Mouse (Mus musculus): Measurements from ENCODE around the gene Guca2b. TPM values are rescaled to one million over a fixed set of nuclear protein-coding genes. Genes with fewer than 3 reads are reported as not detected.

Guca2b gene
- not detected in 2 replicates for polyA plus RNA-seq (2012)

- no peaks in the 10 kb centered on the region for H3K4me1 ChIP-seq (ENCODE audit: control insufficient read depth)
- no peak within 1 kb of the TSS for H3K4me3 ChIP-seq (replicated peaks)
- no peaks in the 10 kb centered on the region for H3K36me3 ChIP-seq (ENCODE audit: control insufficient read depth)
- H3K27me3 ChIP-seq (ENCODE audit: control insufficient read depth): no peaks in the 10 kb centered on the region
- TF ChIP-seq GATA1 (IDR thresholded peaks at IDR 0.05; ENCODE audit: low read length) (no peak), TAL1 (IDR thresholded peaks at IDR 0.05; ENCODE audit: low read length) (no peak)
- no peaks in the 10 kb centered on the region for H3K9me3 ChIP-seq (ENCODE audit: control insufficient read depth, low read length)
Observed at GRCm38 (mm10) chr4:119658731-119659130, at the start of gene Guca2b. Guca2b (minus strand) TSS chr4:119658954.

GRCm38 (mm10) chr4:119707751-119708150 is 49.0 kb upstream of the Guca2b start:
- Histone ChIP-seq H3K4me3 (replicated peaks) (no peak overlapping the region), H3K27me3 (ENCODE audit: control insufficient read depth) (no peaks in the 10 kb centered on the region), H3K9me3 (ENCODE audit: control insufficient read depth, low read length) (peaks cover 2% of the 10 kb centered on the region; the same call in 1 of the 2 replicates), H3K36me3 (ENCODE audit: control insufficient read depth) (no peaks in the 10 kb centered on the region), H3K4me1 (ENCODE audit: control insufficient read depth) (no peaks in the 10 kb centered on the region)
- TF ChIP-seq TAL1 (IDR thresholded peaks at IDR 0.05; ENCODE audit: low read length): no peak

GRCm38 (mm10) chr4:119707326-119707725 is 48.6 kb upstream of the Guca2b start:
- Histone ChIP-seq H3K4me1 (ENCODE audit: control insufficient read depth) (no peaks in the 10 kb centered on the region), H3K27me3 (ENCODE audit: control insufficient read depth) (no peaks in the 10 kb centered on the region), H3K36me3 (ENCODE audit: control insufficient read depth) (no peaks in the 10 kb centered on the region), H3K4me3 (replicated peaks) (no peak overlapping the region), H3K9me3 (ENCODE audit: control insufficient read depth, low read length) (peaks cover 2% of the 10 kb centered on the region; the same call in 1 of the 2 replicates)
- TF ChIP-seq TAL1 (IDR thresholded peaks at IDR 0.05; ENCODE audit: low read length) (no peak), GATA1 (IDR thresholded peaks at IDR 0.05; ENCODE audit: low read length) (no peak)

- TF ChIP-seq TAL1 (IDR thresholded peaks at IDR 0.05; ENCODE audit: low read length): no peak
- TF ChIP-seq GATA1 (IDR thresholded peaks at IDR 0.05; ENCODE audit: low read length): no peak
- H3K4me3 ChIP-seq (replicated peaks): no peak overlapping the region
- no peaks in the 10 kb centered on the region for H3K27me3 ChIP-seq (ENCODE audit: control insufficient read depth)
- H3K9me3 ChIP-seq (ENCODE audit: control insufficient read depth, low read length): peaks cover 2% of the 10 kb centered on the region; the same call in 1 of the 2 replicates
- H3K4me1 ChIP-seq (ENCODE audit: control insufficient read depth): no peaks in the 10 kb centered on the region
- no peaks in the 10 kb centered on the region for H3K36me3 ChIP-seq (ENCODE audit: control insufficient read depth)
Observed at GRCm38 (mm10) chr4:119703965-119704364, 45.2 kb upstream of the Guca2b start.

- TF ChIP-seq TAL1 (IDR thresholded peaks at IDR 0.05; ENCODE audit: low read length) (no peak), GATA1 (IDR thresholded peaks at IDR 0.05; ENCODE audit: low read length) (no peak)
Observed at GRCm38 (mm10) chr4:119701269-119701954, 42.7 kb upstream of the Guca2b start.

GRCm38 (mm10) chr4:119698339-119698738 is 39.6 kb upstream of the Guca2b start:
- Histone ChIP-seq H3K4me1 (ENCODE audit: control insufficient read depth) (no peaks in the 10 kb centered on the region), H3K36me3 (ENCODE audit: control insufficient read depth) (no peaks in the 10 kb centered on the region), H3K4me3 (replicated peaks) (no peak overlapping the region), H3K9me3 (ENCODE audit: control insufficient read depth, low read length) (no peaks in the 10 kb centered on the region), H3K27me3 (ENCODE audit: control insufficient read depth) (no peaks in the 10 kb centered on the region)
- no peak for TF ChIP-seq TAL1 (IDR thresholded peaks at IDR 0.05; ENCODE audit: low read length)
- TF ChIP-seq GATA1 (IDR thresholded peaks at IDR 0.05; ENCODE audit: low read length): no peak

More at GRCm38 (mm10) chr4:119701269-119701954, 42.7 kb upstream of the Guca2b start:
- no peaks in the 10 kb centered on the region for H3K36me3 ChIP-seq (ENCODE audit: control insufficient read depth)
- no peaks in the 10 kb centered on the region for H3K27me3 ChIP-seq (ENCODE audit: control insufficient read depth)
- peaks cover 2% of the 10 kb centered on the region; the same call in 1 of the 2 replicates for H3K9me3 ChIP-seq (ENCODE audit: control insufficient read depth, low read length)
- no peak overlapping the region for H3K4me3 ChIP-seq (replicated peaks)
- H3K4me1 ChIP-seq (ENCODE audit: control insufficient read depth): no peaks in the 10 kb centered on the region

GRCm38 (mm10) chr4:119685746-119686145 is 27.0 kb upstream of the Guca2b start:
- Histone ChIP-seq H3K4me3 (replicated peaks) (no peak overlapping the region), H3K4me1 (ENCODE audit: control insufficient read depth) (no peaks in the 10 kb centered on the region; the same call in 1 of the 2 replicates), H3K36me3 (ENCODE audit: control insufficient read depth) (no peaks in the 10 kb centered on the region), H3K9me3 (ENCODE audit: control insufficient read depth, low read length) (no peaks in the 10 kb centered on the region), H3K27me3 (ENCODE audit: control insufficient read depth) (no peaks in the 10 kb centered on the region)
- no peak for TF ChIP-seq TAL1 (IDR thresholded peaks at IDR 0.05; ENCODE audit: low read length)
- no peak for TF ChIP-seq GATA1 (IDR thresholded peaks at IDR 0.05; ENCODE audit: low read length)

GRCm38 (mm10) chr4:119682596-119682995 is 23.8 kb upstream of the Guca2b start:
- Histone ChIP-seq H3K27me3 (ENCODE audit: control insufficient read depth) (no peaks in the 10 kb centered on the region), H3K4me3 (replicated peaks) (no peak overlapping the region), H3K36me3 (ENCODE audit: control insufficient read depth) (no peaks in the 10 kb centered on the region), H3K9me3 (ENCODE audit: control insufficient read depth, low read length) (no peaks in the 10 kb centered on the region), H3K4me1 (ENCODE audit: control insufficient read depth) (no peaks in the 10 kb centered on the region; the same call in 1 of the 2 replicates)
- TF ChIP-seq TAL1 (IDR thresholded peaks at IDR 0.05; ENCODE audit: low read length) (no peak), GATA1 (IDR thresholded peaks at IDR 0.05; ENCODE audit: low read length) (no peak)

- Histone ChIP-seq H3K4me3 (replicated peaks) (no peak overlapping the region), H3K27me3 (ENCODE audit: control insufficient read depth) (no peaks in the 10 kb centered on the region), H3K9me3 (ENCODE audit: control insufficient read depth, low read length) (no peaks in the 10 kb centered on the region), H3K4me1 (ENCODE audit: control insufficient read depth) (no peaks in the 10 kb centered on the region), H3K36me3 (ENCODE audit: control insufficient read depth) (no peaks in the 10 kb centered on the region)
- TF ChIP-seq TAL1 (IDR thresholded peaks at IDR 0.05; ENCODE audit: low read length) (no peak), GATA1 (IDR thresholded peaks at IDR 0.05; ENCODE audit: low read length) (no peak)
Observed at GRCm38 (mm10) chr4:119672685-119673084, 13.9 kb upstream of the Guca2b start.

All from erythroblast, embryonic 14.5 days (primary cell).